Mouse (Mus musculus) right cerebral cortex, adult 18-20 months (tissue): Measurements from ENCODE around the gene Arhgap30.

Experiments used
- DNase-seq: peaks from one replicate; pipeline ENCODE4 v3.0.0; 2022; ENCODE audit warnings: mixed read lengths

Gene Arhgap30

GRCm38 (mm10) chr1:171379935-171380599 lies 8.7 kb upstream of the Arhgap30 start:
- peak; percentile 76 for DNase-seq

GRCm38 (mm10) chr1:171382096-171382620 lies 6.6 kb upstream of the Arhgap30 start:
- no peak for DNase-seq

- no peak for DNase-seq
Measured at GRCm38 (mm10) chr1:171384361-171384760, 4.4 kb upstream of the Arhgap30 start.

- no peak for DNase-seq
Measured at GRCm38 (mm10) chr1:171385171-171385570, 3.6 kb upstream of the Arhgap30 start.

- DNase-seq: no peak
Measured at GRCm38 (mm10) chr1:171387099-171387498, 1.7 kb upstream of the Arhgap30 start.

GRCm38 (mm10) chr1:171390101-171390500 lies 1.3 kb downstream of the Arhgap30 start:
- no peak for DNase-seq

- no peak for DNase-seq
Measured at GRCm38 (mm10) chr1:171401821-171402220, 13.1 kb downstream of the Arhgap30 start.

- no peak for DNase-seq
Measured at GRCm38 (mm10) chr1:171402991-171403390, 14.2 kb downstream of the Arhgap30 start.

GRCm38 (mm10) chr1:171407263-171407662 lies 18.5 kb downstream of the Arhgap30 start:
- no peak for DNase-seq

- no peak for DNase-seq
Measured at GRCm38 (mm10) chr1:171410231-171410630, 21.5 kb downstream of the Arhgap30 start.

- peak; percentile 97 for DNase-seq
Measured at GRCm38 (mm10) chr1:171410947-171411484, 22.3 kb downstream of the Arhgap30 start, which contains the start of gene Usf1. TSS of gene Usf1 (plus strand) at chr1:171411313.

GRCm38 (mm10) chr1:171411492-171411941 lies 22.8 kb downstream of the Arhgap30 start:
- no peak for DNase-seq

- DNase-seq: no peak
Measured at GRCm38 (mm10) chr1:171412001-171412441, 23.3 kb downstream of the Arhgap30 start.

GRCm38 (mm10) chr1:171412446-171412845 lies 23.7 kb downstream of the Arhgap30 start:
- DNase-seq: peak; percentile 26

- DNase-seq: no peak
Measured at GRCm38 (mm10) chr1:171413608-171414007, 24.9 kb downstream of the Arhgap30 start.

GRCm38 (mm10) chr1:171418660-171419059 lies 29.9 kb downstream of the Arhgap30 start, which contains the start of gene Tstd1:
TSS of gene Tstd1 (plus strand) at chr1:171418872.
- no peak for DNase-seq

GRCm38 (mm10) chr1:171419291-171419882 lies 30.6 kb downstream of the Arhgap30 start:
- DNase-seq: no peak

GRCm38 (mm10) chr1:171419905-171420304 lies 31.2 kb downstream of the Arhgap30 start:
- no peak for DNase-seq

- no peak for DNase-seq
Measured at GRCm38 (mm10) chr1:171422504-171423095, 33.8 kb downstream of the Arhgap30 start.

GRCm38 (mm10) chr1:171424638-171425037 lies 35.9 kb downstream of the Arhgap30 start:
- no peak for DNase-seq

- DNase-seq: no peak
Measured at GRCm38 (mm10) chr1:171425126-171425525, 36.4 kb downstream of the Arhgap30 start.

GRCm38 (mm10) chr1:171432158-171432557 lies 43.4 kb downstream of the Arhgap30 start:
- DNase-seq: no peak

GRCm38 (mm10) chr1:171435288-171435814 lies 46.6 kb downstream of the Arhgap30 start:
- DNase-seq: no peak
